Mouse (Mus musculus) neural tube, embryonic 14.5 days (tissue): ENCODE measurements around the gene Clint1. TPM values are rescaled to one million over a fixed set of nuclear protein-coding genes. Genes with fewer than 3 reads are reported as not detected.

ENCODE experiments used
- microRNA-seq: library from miRNA; unstranded; fragments of <30 nt; microRNA quantifications from one replicate; pipeline ENCODE4, GENCODE M21; 2016
- polyA plus RNA-seq: library from polyadenylated mRNA; unstranded; fragments of >200 nt; fragmentation: Nextera tagmentation; extraction: Ambion mirVana; gene quantifications from 2 replicates; pipeline ENCODE4 v1.2.1, GENCODE M21; 2014

Clint1 gene
- polyA plus RNA-seq, 1 experiment from 2014 or later: 34.5 TPM

Small RNA genes within 50 kb of the gene (microRNA-seq; reads per million reads assigned to microRNA genes)
- not detected for gene Gm22751

Other genes starting within 250 kb of the Clint1 start
- 28.7 and 29.4 TPM in 2 replicates for gene Lsm11, start 92.9 kb downstream of the Clint1 start, polyA plus RNA-seq
- gene Thg1l, start 103.4 kb downstream of the Clint1 start, polyA plus RNA-seq: 9.6 and 11.5 TPM in 2 replicates
- gene Sox30, start 128.3 kb downstream of the Clint1 start, polyA plus RNA-seq: 0.11 and 0.12 TPM in 2 replicates
- gene Gm12166, start 200.3 kb downstream of the Clint1 start, polyA plus RNA-seq: 4.6 and 6.1 TPM in 2 replicates
- gene Adam19, start 203.9 kb downstream of the Clint1 start, polyA plus RNA-seq: 13.8 and 18.9 TPM in 2 replicates